Mouse (Mus musculus) stomach, embryonic 15.5 days (tissue): ENCODE data around the gene Fndc1. TPM values are rescaled to one million over a fixed set of nuclear protein-coding genes. Genes with fewer than 3 reads are reported as not detected.
A peak's percentile ranks its signal among the peaks of the same experiment; 100 is the strongest.

Experiments
- ATAC-seq: fragments of 200-750 bp; cut with Nextera tagmentation; 2 replicates; pipeline ENCODE4 v1.8.0; 2017; ENCODE audit warnings: low read depth, moderate number of reproducible peaks, moderate TSS enrichment; ENCODE audit not compliant: insufficient read depth, low FRiP score
- H3K27ac ChIP-seq: fragments of 300-500 bp; sonication (generic); 2 replicates; pipeline ENCODE4 v1.5.1; 2015; ENCODE audit warnings: mild to moderate bottlenecking, inconsistent platforms
- H3K27me3 ChIP-seq: fragments of 300-500 bp; sonication (generic); replicated peaks from 2 replicates; pipeline ENCODE4 v1.6.1; 2015; ENCODE audit warnings: inconsistent platforms
- H3K36me3 ChIP-seq: fragments of 300-500 bp; sonication (generic); 2 replicates; pipeline ENCODE4 v1.6.1; 2015; ENCODE audit warnings: inconsistent platforms
- H3K4me1 ChIP-seq: fragments of 300-500 bp; sonication (generic); 2 replicates; pipeline ENCODE4 v1.6.1; 2015; ENCODE audit warnings: inconsistent platforms
- H3K4me2 ChIP-seq: fragments of 300-500 bp; sonication (generic); 2 replicates; pipeline ENCODE4 v1.6.1; 2015; ENCODE audit warnings: mild to moderate bottlenecking, inconsistent platforms
- H3K4me3 ChIP-seq: fragments of 300-500 bp; sonication (generic); replicated peaks from 2 replicates; pipeline ENCODE4 v1.5.1; 2015; ENCODE audit warnings: inconsistent platforms
- H3K9ac ChIP-seq: fragments of 300-500 bp; sonication (generic); 2 replicates; pipeline ENCODE4 v1.6.1; 2015; ENCODE audit warnings: inconsistent platforms
- H3K9me3 ChIP-seq: fragments of 300-500 bp; sonication (generic); 2 replicates; pipeline ENCODE4 v1.6.1; 2016; ENCODE audit warnings: inconsistent platforms
- WGBS: fragments of 180-500 bp; shearing (Covaris S2); methylation state at CpG from one replicate; pipeline ENCODE4 v1.1.7; 2015; 5-methylcytosine and 5-hydroxymethylcytosine counted together
- polyA plus RNA-seq: library from polyadenylated mRNA; unstranded; fragments of >200 nt; fragmentation: Nextera tagmentation; extraction: Ambion mirVana; gene quantifications from 2 replicates; pipeline ENCODE4 v1.2.1, GENCODE M21; 2015

Fndc1 gene
- 30.1 and 37.4 TPM in 2 replicates for polyA plus RNA-seq

- H3K4me1 ChIP-seq: peaks cover 4% of the 10 kb centered on the region; the same call in 1 of the 2 replicates
- peak within 1 kb of the TSS; percentile 97 for H3K4me2 ChIP-seq
- ATAC-seq: peak; percentile 60; the same call in 1 of the 2 replicates
- no peaks in the 10 kb centered on the region for H3K9me3 ChIP-seq
- peak within 1 kb of the TSS; percentile 54 for H3K9ac ChIP-seq
- under 1% methylated on average over 60 of the region's 60 CpGs for WGBS
- no peak within 1 kb of the TSS for H3K27ac ChIP-seq
- H3K27me3 ChIP-seq: peaks cover 14% of the 10 kb centered on the region
- H3K4me3 ChIP-seq: peak within 1 kb of the TSS; percentile 56
- no peaks in the 10 kb centered on the region for H3K36me3 ChIP-seq
Observed at GRCm38 (mm10) chr17:7826819-7827515, at the start of gene Fndc1. Gene Fndc1, minus strand, starts transcription at chr17:7827302.

GRCm38 (mm10) chr17:7876541-7876940 lies 49.4 kb upstream of the Fndc1 start:
- Histone ChIP-seq H3K9ac (no peak overlapping the region), H3K36me3 (no peaks in the 10 kb centered on the region), H3K9me3 (no peaks in the 10 kb centered on the region), H3K4me1 (no peaks in the 10 kb centered on the region), H3K4me2 (no peak overlapping the region), H3K27ac (no peak overlapping the region), H3K4me3 (no peak overlapping the region), H3K27me3 (no peaks in the 10 kb centered on the region)
- ATAC-seq: no peak
- 89% methylated on average over 13 of the region's 13 CpGs for WGBS

GRCm38 (mm10) chr17:7875941-7876461 lies 48.9 kb upstream of the Fndc1 start:
- Histone ChIP-seq H3K36me3 (no peaks in the 10 kb centered on the region), H3K4me1 (no peaks in the 10 kb centered on the region), H3K4me2 (no peak overlapping the region), H3K9me3 (no peaks in the 10 kb centered on the region), H3K27ac (no peak overlapping the region), H3K4me3 (no peak overlapping the region), H3K9ac (no peak overlapping the region), H3K27me3 (no peaks in the 10 kb centered on the region)
- no peak for ATAC-seq
- WGBS: 35% methylated on average over 12 of the region's 12 CpGs

GRCm38 (mm10) chr17:7874776-7875531 lies 47.9 kb upstream of the Fndc1 start:
- Histone ChIP-seq H3K4me3 (no peak overlapping the region), H3K4me2 (no peak overlapping the region), H3K4me1 (no peaks in the 10 kb centered on the region), H3K36me3 (no peaks in the 10 kb centered on the region), H3K27me3 (no peaks in the 10 kb centered on the region), H3K27ac (no peak overlapping the region), H3K9me3 (no peaks in the 10 kb centered on the region), H3K9ac (no peak overlapping the region)
- ATAC-seq: no peak
- 70% methylated on average over 21 of the region's 21 CpGs for WGBS

- Histone ChIP-seq H3K9me3 (no peaks in the 10 kb centered on the region), H3K9ac (no peak overlapping the region), H3K4me3 (no peak overlapping the region), H3K27me3 (no peaks in the 10 kb centered on the region), H3K4me1 (no peaks in the 10 kb centered on the region), H3K4me2 (no peak overlapping the region), H3K36me3 (no peaks in the 10 kb centered on the region), H3K27ac (no peak overlapping the region)
- no peak for ATAC-seq
- whole genome bisulfite sequencing: 73% methylated on average over 7 of the region's 7 CpGs
Observed at GRCm38 (mm10) chr17:7873382-7873781, 46.3 kb upstream of the Fndc1 start.

GRCm38 (mm10) chr17:7871800-7872199 lies 44.7 kb upstream of the Fndc1 start:
- H3K27ac ChIP-seq: no peak overlapping the region
- no peaks in the 10 kb centered on the region for H3K27me3 ChIP-seq
- 81% methylated on average over 10 of the region's 10 CpGs for WGBS
- H3K36me3 ChIP-seq: no peaks in the 10 kb centered on the region
- no peaks in the 10 kb centered on the region for H3K4me1 ChIP-seq
- ATAC-seq: no peak
- no peak overlapping the region for H3K4me3 ChIP-seq
- H3K9ac ChIP-seq: no peak overlapping the region
- H3K9me3 ChIP-seq: no peaks in the 10 kb centered on the region
- no peak overlapping the region for H3K4me2 ChIP-seq

GRCm38 (mm10) chr17:7870862-7871605 lies 43.9 kb upstream of the Fndc1 start:
- Histone ChIP-seq H3K4me3 (no peak overlapping the region), H3K9me3 (no peaks in the 10 kb centered on the region), H3K4me2 (no peak overlapping the region), H3K36me3 (no peaks in the 10 kb centered on the region), H3K4me1 (no peaks in the 10 kb centered on the region), H3K27me3 (no peaks in the 10 kb centered on the region), H3K27ac (no peak overlapping the region), H3K9ac (no peak overlapping the region)
- no peak for ATAC-seq
- 74% methylated on average over 6 of the region's 6 CpGs for WGBS

GRCm38 (mm10) chr17:7869114-7869513 lies 42.0 kb upstream of the Fndc1 start:
- Histone ChIP-seq H3K27me3 (no peaks in the 10 kb centered on the region), H3K27ac (no peak overlapping the region), H3K9me3 (no peaks in the 10 kb centered on the region), H3K4me1 (no peaks in the 10 kb centered on the region), H3K4me3 (no peak overlapping the region), H3K4me2 (no peak overlapping the region), H3K9ac (no peak overlapping the region), H3K36me3 (no peaks in the 10 kb centered on the region)
- WGBS: 66% methylated on average over 7 of the region's 7 CpGs
- no peak for ATAC-seq

GRCm38 (mm10) chr17:7868631-7869030 lies 41.5 kb upstream of the Fndc1 start:
- Histone ChIP-seq H3K4me3 (no peak overlapping the region), H3K27ac (no peak overlapping the region), H3K36me3 (no peaks in the 10 kb centered on the region), H3K9ac (no peak overlapping the region), H3K4me1 (no peaks in the 10 kb centered on the region), H3K27me3 (no peaks in the 10 kb centered on the region), H3K9me3 (no peaks in the 10 kb centered on the region), H3K4me2 (no peak overlapping the region)
- WGBS: 9% methylated on average over 4 of the region's 4 CpGs
- ATAC-seq: peak; percentile 35; the same call in 1 of the 2 replicates

- Histone ChIP-seq H3K27me3 (no peaks in the 10 kb centered on the region), H3K9ac (no peak overlapping the region), H3K4me2 (no peak overlapping the region), H3K9me3 (no peaks in the 10 kb centered on the region), H3K4me1 (no peaks in the 10 kb centered on the region), H3K27ac (no peak overlapping the region), H3K36me3 (no peaks in the 10 kb centered on the region), H3K4me3 (no peak overlapping the region)
- 19% methylated on average over 7 of the region's 7 CpGs for WGBS
- no peak for ATAC-seq
Observed at GRCm38 (mm10) chr17:7864740-7865139, 37.6 kb upstream of the Fndc1 start.

- no peaks in the 10 kb centered on the region for H3K9me3 ChIP-seq
- H3K4me1 ChIP-seq: no peaks in the 10 kb centered on the region
- H3K4me2 ChIP-seq: no peak overlapping the region
- no peaks in the 10 kb centered on the region for H3K36me3 ChIP-seq
- ATAC-seq: no peak
- no peak overlapping the region for H3K4me3 ChIP-seq
- WGBS: 24% methylated on average over 4 of the region's 4 CpGs
- no peaks in the 10 kb centered on the region for H3K27me3 ChIP-seq
- H3K27ac ChIP-seq: no peak overlapping the region
- H3K9ac ChIP-seq: no peak overlapping the region
Observed at GRCm38 (mm10) chr17:7863745-7864144, 36.6 kb upstream of the Fndc1 start.
